Mouse (Mus musculus): ENCODE data around the gene Lmbrd1. TPM values are rescaled to one million over a fixed set of nuclear protein-coding genes. Genes with fewer than 3 reads are reported as not detected.
A peak's percentile ranks its signal among the peaks of the same experiment; 100 is the strongest.

Lmbrd1 gene
- polyA plus RNA-seq, 1 experiment = 104 TPM

- WGBS = 56% methylated on average over 9 of the region's 9 CpGs
- TF ChIP-seq POLR2A (IDR thresholded peaks at IDR 0.05; ENCODE audit: borderline replicate concordance, insufficient read depth, low read length) = no peak
- H3K4me3 ChIP-seq (replicated peaks; ENCODE audit: insufficient read depth, low read depth, low read length) = no peak overlapping the region
- H3K4me1 ChIP-seq (ENCODE audit: control insufficient read depth, insufficient read depth, low read length) = peaks cover 6% of the 10 kb centered on the region; the same call in 1 of the 2 replicates
- DNase-seq = no peak
- no peak overlapping the region for H3K27ac ChIP-seq (ENCODE audit: insufficient read depth, low read length)
- H3K27me3 ChIP-seq (ENCODE audit: control insufficient read depth, insufficient read depth, low read length) = no peaks in the 10 kb centered on the region
Observed at GRCm38 (mm10) chr1:24698146-24698880, 19.9 kb downstream of the Lmbrd1 start.

GRCm38 (mm10) chr1:24699320-24699719, 20.9 kb downstream of the Lmbrd1 start:
- WGBS = 52% methylated on average over 9 of the region's 9 CpGs
- Histone ChIP-seq H3K27ac (ENCODE audit: insufficient read depth, low read length) (no peak overlapping the region), H3K4me3 (replicated peaks; ENCODE audit: insufficient read depth, low read depth, low read length) (no peak overlapping the region), H3K4me1 (ENCODE audit: control insufficient read depth, insufficient read depth, low read length) (peaks cover 6% of the 10 kb centered on the region; the same call in 1 of the 2 replicates), H3K27me3 (ENCODE audit: control insufficient read depth, insufficient read depth, low read length) (no peaks in the 10 kb centered on the region)
- no peak for TF ChIP-seq CTCF (IDR thresholded peaks at IDR 0.05; ENCODE audit: borderline replicate concordance, insufficient read depth, low read depth, low read length)
- TF ChIP-seq POLR2A (IDR thresholded peaks at IDR 0.05; ENCODE audit: borderline replicate concordance, insufficient read depth, low read length) = no peak
- no peak for DNase-seq

GRCm38 (mm10) chr1:24700241-24700640, 21.8 kb downstream of the Lmbrd1 start:
- Histone ChIP-seq H3K4me3 (replicated peaks; ENCODE audit: insufficient read depth, low read depth, low read length) (no peak overlapping the region), H3K4me1 (ENCODE audit: control insufficient read depth, insufficient read depth, low read length) (peaks cover 6% of the 10 kb centered on the region; the same call in 1 of the 2 replicates), H3K27me3 (ENCODE audit: control insufficient read depth, insufficient read depth, low read length) (no peaks in the 10 kb centered on the region), H3K27ac (ENCODE audit: insufficient read depth, low read length) (no peak overlapping the region)
- DNase-seq = no peak
- TF ChIP-seq CTCF (IDR thresholded peaks at IDR 0.05; ENCODE audit: borderline replicate concordance, insufficient read depth, low read depth, low read length) = no peak
- no peak for TF ChIP-seq POLR2A (IDR thresholded peaks at IDR 0.05; ENCODE audit: borderline replicate concordance, insufficient read depth, low read length)
- 85% methylated on average over 5 of the region's 5 CpGs for WGBS

- DNase-seq = no peak
- no peak overlapping the region for H3K27ac ChIP-seq (ENCODE audit: insufficient read depth, low read length)
- 0 out of 2 replicates have a peak, but pooled peaks cover 2% of the 10 kb centered on the region for H3K4me1 ChIP-seq (ENCODE audit: control insufficient read depth, insufficient read depth, low read length)
- no peaks in the 10 kb centered on the region for H3K27me3 ChIP-seq (ENCODE audit: control insufficient read depth, insufficient read depth, low read length)
- no peak for TF ChIP-seq CTCF (IDR thresholded peaks at IDR 0.05; ENCODE audit: borderline replicate concordance, insufficient read depth, low read depth, low read length)
- TF ChIP-seq POLR2A (IDR thresholded peaks at IDR 0.05; ENCODE audit: borderline replicate concordance, insufficient read depth, low read length) = no peak
- no peak overlapping the region for H3K4me3 ChIP-seq (replicated peaks; ENCODE audit: insufficient read depth, low read depth, low read length)
- 52% methylated on average over 6 of the region's 6 CpGs for WGBS
Observed at GRCm38 (mm10) chr1:24703821-24704220, 25.4 kb downstream of the Lmbrd1 start.

GRCm38 (mm10) chr1:24716301-24716700, 37.9 kb downstream of the Lmbrd1 start:
- TF ChIP-seq CTCF (IDR thresholded peaks at IDR 0.05; ENCODE audit: borderline replicate concordance, insufficient read depth, low read depth, low read length) = no peak
- no peak for TF ChIP-seq POLR2A (IDR thresholded peaks at IDR 0.05; ENCODE audit: borderline replicate concordance, insufficient read depth, low read length)
- H3K4me1 ChIP-seq (ENCODE audit: control insufficient read depth, insufficient read depth, low read length) = no peaks in the 10 kb centered on the region
- H3K27ac ChIP-seq (ENCODE audit: insufficient read depth, low read length) = no peak overlapping the region
- no peak for DNase-seq
- H3K27me3 ChIP-seq (ENCODE audit: control insufficient read depth, insufficient read depth, low read length) = no peaks in the 10 kb centered on the region
- H3K4me3 ChIP-seq (replicated peaks; ENCODE audit: insufficient read depth, low read depth, low read length) = no peak overlapping the region
- WGBS = 95% methylated on average over 4 of the region's 4 CpGs

GRCm38 (mm10) chr1:24719621-24720020, 41.2 kb downstream of the Lmbrd1 start:
- no peak overlapping the region for H3K27ac ChIP-seq (ENCODE audit: insufficient read depth, low read length)
- no peaks in the 10 kb centered on the region for H3K4me1 ChIP-seq (ENCODE audit: control insufficient read depth, insufficient read depth, low read length)
- peak; percentile 11; the same call in 1 of the 2 replicates for TF ChIP-seq CTCF (IDR thresholded peaks at IDR 0.05; ENCODE audit: borderline replicate concordance, insufficient read depth, low read depth, low read length)
- TF ChIP-seq POLR2A (IDR thresholded peaks at IDR 0.05; ENCODE audit: borderline replicate concordance, insufficient read depth, low read length) = no peak
- WGBS = 65% methylated on average over 3 of the region's 3 CpGs
- H3K27me3 ChIP-seq (ENCODE audit: control insufficient read depth, insufficient read depth, low read length) = no peaks in the 10 kb centered on the region
- DNase-seq = no peak
- no peak overlapping the region for H3K4me3 ChIP-seq (replicated peaks; ENCODE audit: insufficient read depth, low read depth, low read length)

GRCm38 (mm10) chr1:24720209-24720608, 41.8 kb downstream of the Lmbrd1 start:
- no peak for DNase-seq
- TF ChIP-seq POLR2A (IDR thresholded peaks at IDR 0.05; ENCODE audit: borderline replicate concordance, insufficient read depth, low read length) (no peak), CTCF (IDR thresholded peaks at IDR 0.05; ENCODE audit: borderline replicate concordance, insufficient read depth, low read depth, low read length) (no peak)
- no peak overlapping the region for H3K27ac ChIP-seq (ENCODE audit: insufficient read depth, low read length)
- H3K27me3 ChIP-seq (ENCODE audit: control insufficient read depth, insufficient read depth, low read length) = no peaks in the 10 kb centered on the region
- H3K4me1 ChIP-seq (ENCODE audit: control insufficient read depth, insufficient read depth, low read length) = no peaks in the 10 kb centered on the region
- WGBS = 34% methylated on average over 1 of the region's 1 CpGs
- H3K4me3 ChIP-seq (replicated peaks; ENCODE audit: insufficient read depth, low read depth, low read length) = no peak overlapping the region

- no peaks in the 10 kb centered on the region for H3K4me1 ChIP-seq (ENCODE audit: control insufficient read depth, insufficient read depth, low read length)
- 90% methylated on average over 11 of the region's 11 CpGs for WGBS
- no peak for DNase-seq
- H3K27ac ChIP-seq (ENCODE audit: insufficient read depth, low read length) = no peak overlapping the region
- no peak overlapping the region for H3K4me3 ChIP-seq (replicated peaks; ENCODE audit: insufficient read depth, low read depth, low read length)
- H3K27me3 ChIP-seq (ENCODE audit: control insufficient read depth, insufficient read depth, low read length) = no peaks in the 10 kb centered on the region
- TF ChIP-seq CTCF (IDR thresholded peaks at IDR 0.05; ENCODE audit: borderline replicate concordance, insufficient read depth, low read depth, low read length) (no peak), POLR2A (IDR thresholded peaks at IDR 0.05; ENCODE audit: borderline replicate concordance, insufficient read depth, low read length) (no peak)
Observed at GRCm38 (mm10) chr1:24729784-24730183, 51.4 kb downstream of the Lmbrd1 start.
